Comparison of ENCODE assay signal across 8 mouse cellular contexts in genomic region chr9:45118552-45118951, GRCm38 (mm10). TPM values are rescaled to one million over a fixed set of nuclear protein-coding genes. Genes with fewer than 3 reads are reported as not detected.
DNase-seq lines count a peak whose midpoint lies in the region; ATAC-seq and TF ChIP-seq lines count a peak whose summit lies in the region.

No protein-coding gene starts in this region.

- peak overlapping the region; percentile 73 for H3K4me2 ChIP-seq in lung, embryonic 14.5 days
- peak overlapping the region; percentile 71 for H3K4me2 ChIP-seq in embryonic facial prominence, embryonic 13.5 days
- peak overlapping the region; percentile 58 for H3K4me2 ChIP-seq in intestine, embryonic 16.5 days (ENCODE audit: low read depth, low read length)
- H3K4me2 ChIP-seq in stomach, embryonic 14.5 days (replicated peaks; ENCODE audit: low read depth, low read length), result peak overlapping the region; percentile 78

- 24% methylated on average over 10 of the region's 10 CpGs for WGBS in lung, embryonic 14.5 days
- 24% methylated on average over 10 of the region's 10 CpGs for WGBS in embryonic facial prominence, embryonic 13.5 days
- WGBS in intestine, embryonic 16.5 days, result 37% methylated on average over 10 of the region's 10 CpGs
- 20% methylated on average over 10 of the region's 10 CpGs for WGBS in stomach, embryonic 14.5 days

- intact Hi-C loops in gastrocnemius, postnatal 14 days (cut with DNase I; ENCODE audit: low total_unique reads), result no loop called here

- H3K4me3 ChIP-seq in lung, embryonic 14.5 days (ENCODE audit: low read depth, low read length), result peak overlapping the region; percentile 61
- H3K4me3 ChIP-seq in embryonic facial prominence, embryonic 13.5 days, result peak overlapping the region; percentile 69
- H3K4me3 ChIP-seq in intestine, embryonic 16.5 days (ENCODE audit: low read length), result peak overlapping the region; percentile 55
- H3K4me3 ChIP-seq in stomach, embryonic 14.5 days (ENCODE audit: low read depth, low read length), result peak overlapping the region; percentile 67

- no peak overlapping the region for H3K27ac ChIP-seq in lung, embryonic 14.5 days (ENCODE audit: low read depth)
- H3K27ac ChIP-seq in embryonic facial prominence, embryonic 13.5 days, result no peak overlapping the region
- H3K27ac ChIP-seq in intestine, embryonic 16.5 days (ENCODE audit: low read length), result no peak overlapping the region
- no peak overlapping the region for H3K27ac ChIP-seq in stomach, embryonic 14.5 days (ENCODE audit: low read length)

- no peak for ATAC-seq in lung, embryonic 14.5 days (ENCODE audit: insufficient read depth)
- no peak for ATAC-seq in embryonic facial prominence, embryonic 13.5 days (ENCODE audit: insufficient number of reproducible peaks, insufficient read depth, low FRiP score, low TSS enrichment, low read depth)
- ATAC-seq in intestine, embryonic 16.5 days, result no peak
- no peak for ATAC-seq in stomach, embryonic 14.5 days (ENCODE audit: insufficient number of reproducible peaks, insufficient read depth, low FRiP score, low read depth)

- H3K36me3 ChIP-seq in lung, embryonic 14.5 days (ENCODE audit: insufficient read depth), result no peaks in the 10 kb centered on the region
- H3K36me3 ChIP-seq in embryonic facial prominence, embryonic 13.5 days, result no peaks in the 10 kb centered on the region
- H3K36me3 ChIP-seq in intestine, embryonic 16.5 days (ENCODE audit: control insufficient read depth, insufficient read depth, low read length), result no peaks in the 10 kb centered on the region
- no peaks in the 10 kb centered on the region for H3K36me3 ChIP-seq in stomach, embryonic 14.5 days (ENCODE audit: control insufficient read depth, insufficient read depth, low read length)

- DNase-seq in lung, embryonic 14.5 days, result no peak
- DNase-seq in lung, postnatal 36 days, result no peak
- DNase-seq in gastrocnemius, postnatal 14 days, result no peak
- no peak for DNase-seq in frontal cortex, postnatal 25 days (ENCODE audit: low spot score in 2 of 2)
- DNase-seq in gastrocnemius, adult 8-10 months (ENCODE audit: low spot score in 2 of 2), result no peak

- peak overlapping the region; percentile 76 for H3K9ac ChIP-seq in lung, embryonic 14.5 days
- peak overlapping the region; percentile 85 for H3K9ac ChIP-seq in embryonic facial prominence, embryonic 13.5 days
- H3K9ac ChIP-seq in intestine, embryonic 16.5 days (ENCODE audit: low read depth, low read length), result peak overlapping the region; percentile 71; the same call in 1 of the 2 replicates
- H3K9ac ChIP-seq in stomach, embryonic 14.5 days (replicated peaks; ENCODE audit: low read depth, low read length), result peak overlapping the region; percentile 58; the same call in 1 of the 2 replicates

- H3K27me3 ChIP-seq in lung, embryonic 14.5 days (ENCODE audit: insufficient read depth, low read length), result no peaks in the 10 kb centered on the region
- no peaks in the 10 kb centered on the region for H3K27me3 ChIP-seq in embryonic facial prominence, embryonic 13.5 days
- no peaks in the 10 kb centered on the region for H3K27me3 ChIP-seq in intestine, embryonic 16.5 days (replicated peaks; ENCODE audit: control insufficient read depth, insufficient read depth, low read length)
- H3K27me3 ChIP-seq in stomach, embryonic 14.5 days (ENCODE audit: control insufficient read depth, insufficient read depth, low read length), result no peaks in the 10 kb centered on the region

- no peaks in the 10 kb centered on the region for H3K9me3 ChIP-seq in lung, embryonic 14.5 days (ENCODE audit: low read depth, low read length)
- no peaks in the 10 kb centered on the region for H3K9me3 ChIP-seq in embryonic facial prominence, embryonic 13.5 days
- no peaks in the 10 kb centered on the region for H3K9me3 ChIP-seq in intestine, embryonic 16.5 days (ENCODE audit: control insufficient read depth, low read length)
- H3K9me3 ChIP-seq in stomach, embryonic 14.5 days (ENCODE audit: control insufficient read depth, low read depth, low read length), result no peaks in the 10 kb centered on the region

- no peak for TF ChIP-seq CTCF in lung, embryonic 14.5 days (IDR thresholded peaks at IDR 0.05; ENCODE audit: low read depth)

- peaks cover 7% of the 10 kb centered on the region; the same call in 1 of the 2 replicates for H3K4me1 ChIP-seq in lung, embryonic 14.5 days (ENCODE audit: insufficient read depth)
- peaks cover 36% of the 10 kb centered on the region for H3K4me1 ChIP-seq in embryonic facial prominence, embryonic 13.5 days
- H3K4me1 ChIP-seq in intestine, embryonic 16.5 days (ENCODE audit: control insufficient read depth, insufficient read depth, low read length), result peaks cover 34% of the 10 kb centered on the region
- H3K4me1 ChIP-seq in stomach, embryonic 14.5 days (ENCODE audit: control insufficient read depth, insufficient read depth, low read length), result peaks cover 16% of the 10 kb centered on the region; the same call in 1 of the 2 replicates

RNA-seq across cellular contexts. Expression of gene Scn2b, which starts 1.0 kb away (rescaled TPM):
- 3.2 and 3.9 TPM in 2 replicates for polyA plus RNA-seq in lung, embryonic 14.5 days (2014; fragmentation: Nextera tagmentation; extraction: Ambion mirVana)
- polyA plus RNA-seq in embryonic facial prominence, embryonic 13.5 days (2015; fragmentation: Nextera tagmentation; extraction: Ambion mirVana), result 5.8 and 5.9 TPM in 2 replicates
- polyA plus RNA-seq in intestine, embryonic 16.5 days (2015; fragmentation: Nextera tagmentation; extraction: Ambion mirVana), result 1.9 and 2.1 TPM in 2 replicates
- polyA plus RNA-seq in stomach, embryonic 14.5 days (2014; fragmentation: Nextera tagmentation; extraction: Ambion mirVana), result 3.6 and 5.5 TPM in 2 replicates
- 1 to 10 TPM; 1.9 to 2.6 TPM for total RNA-seq in gastrocnemius, postnatal 14 days (2021)
- total RNA-seq in gastrocnemius, adult 8-10 months (2022), result 1 to 10 TPM; 1.5 to 2.1 (median 1.6) TPM

RNA-seq across cellular contexts. Expression of gene Scn4b, which starts 19.6 kb away (rescaled TPM):
- not detected in 2 replicates for polyA plus RNA-seq in lung, embryonic 14.5 days (2014; fragmentation: Nextera tagmentation; extraction: Ambion mirVana)
- polyA plus RNA-seq in embryonic facial prominence, embryonic 13.5 days (2015; fragmentation: Nextera tagmentation; extraction: Ambion mirVana), result 0.24 and 0.66 TPM in 2 replicates
- polyA plus RNA-seq in intestine, embryonic 16.5 days (2015; fragmentation: Nextera tagmentation; extraction: Ambion mirVana), result 0.13 and 0.15 TPM in 2 replicates
- polyA plus RNA-seq in stomach, embryonic 14.5 days (2014; fragmentation: Nextera tagmentation; extraction: Ambion mirVana), result 0.04 TPM in 1 of 2 replicates, not detected in the other
- total RNA-seq in gastrocnemius, postnatal 14 days (2021), result 100 to 1,000 TPM in 1 of 2 experiments, 10 to 100 TPM in 1; 99.1 to 115 TPM
- 100 to 1,000 TPM; 209 to 275 (median 247) TPM for total RNA-seq in gastrocnemius, adult 8-10 months (2022)

RNA-seq across cellular contexts. Expression of gene Jaml, which starts 39.6 kb away (rescaled TPM):
- polyA plus RNA-seq in lung, embryonic 14.5 days (2014; fragmentation: Nextera tagmentation; extraction: Ambion mirVana), result 0.30 and 0.45 TPM in 2 replicates
- not detected in 2 replicates for polyA plus RNA-seq in embryonic facial prominence, embryonic 13.5 days (2015; fragmentation: Nextera tagmentation; extraction: Ambion mirVana)
- 100 and 102 TPM in 2 replicates for polyA plus RNA-seq in intestine, embryonic 16.5 days (2015; fragmentation: Nextera tagmentation; extraction: Ambion mirVana)
- 2.8 and 4.2 TPM in 2 replicates for polyA plus RNA-seq in stomach, embryonic 14.5 days (2014; fragmentation: Nextera tagmentation; extraction: Ambion mirVana)
- total RNA-seq in gastrocnemius, postnatal 14 days (2021), result under 1 TPM; 0.37 to 0.69 TPM
- total RNA-seq in gastrocnemius, adult 8-10 months (2022), result under 1 TPM; 0.12 to 0.81 (median 0.24) TPM

Comparison
In these comparisons a context has a peak if more than half of its experiments do, and no peak if none do; other contexts are left out.
1. RNA of gene Jaml, which starts 39.6 kb away (polyA plus RNA-seq): 100 to 102 TPM in intestine, embryonic 16.5 days; 2.8 to 4.2 TPM in stomach, embryonic 14.5 days, 0.30 to 0.45 TPM in lung, embryonic 14.5 days and not detected in embryonic facial prominence, embryonic 13.5 days; every median in the first group is over 10 times any median in the second.
2. Peak in every context shown above with its lines, with median percentiles within 50 percentile points of each other: H3K4me2 ChIP-seq, H3K4me3 ChIP-seq and H3K9ac ChIP-seq.